Mouse (Mus musculus): ENCODE measurements around the gene Zfp663.

The Zfp663 gene

GRCm38 (mm10) chr2:165368496-165368895 lies at the start of gene Zfp663:
Zfp663 (minus strand) TSS chr2:165368729.
- DNase-seq (ENCODE audit: low spot score in 2 of 2) = no peak

GRCm38 (mm10) chr2:165417291-165417690 lies 48.8 kb upstream of the Zfp663 start:
- peak; percentile 58 to 75 for DNase-seq (ENCODE audit: low spot score in 2 of 2)

GRCm38 (mm10) chr2:165415795-165416194 lies 47.3 kb upstream of the Zfp663 start:
- DNase-seq (ENCODE audit: low spot score in 2 of 2) = no peak

GRCm38 (mm10) chr2:165415141-165415721 lies 46.7 kb upstream of the Zfp663 start:
- no peak for DNase-seq (ENCODE audit: low spot score in 2 of 2)

- DNase-seq (ENCODE audit: low spot score in 2 of 2) = no peak
Observed at GRCm38 (mm10) chr2:165414321-165414720, 45.8 kb upstream of the Zfp663 start.

- no peak for DNase-seq (ENCODE audit: low spot score in 2 of 2)
Observed at GRCm38 (mm10) chr2:165413884-165414283, 45.4 kb upstream of the Zfp663 start.

GRCm38 (mm10) chr2:165407700-165408301 lies 39.3 kb upstream of the Zfp663 start:
- peak; percentile 73 to 83 for DNase-seq (ENCODE audit: low spot score in 2 of 2)

- DNase-seq (ENCODE audit: low spot score in 2 of 2) = peak; percentile 69 to 79
Observed at GRCm38 (mm10) chr2:165405351-165405750, 36.8 kb upstream of the Zfp663 start.

- no peak for DNase-seq (ENCODE audit: low spot score in 2 of 2)
Observed at GRCm38 (mm10) chr2:165404951-165405350, 36.4 kb upstream of the Zfp663 start.

GRCm38 (mm10) chr2:165398164-165398785 lies 29.7 kb upstream of the Zfp663 start:
- no peak for DNase-seq (ENCODE audit: low spot score in 2 of 2)

- DNase-seq (ENCODE audit: low spot score in 2 of 2) = no peak
Observed at GRCm38 (mm10) chr2:165397502-165398163, 29.1 kb upstream of the Zfp663 start.

- DNase-seq (ENCODE audit: low spot score in 2 of 2) = no peak
Observed at GRCm38 (mm10) chr2:165396831-165397501, 28.4 kb upstream of the Zfp663 start.

GRCm38 (mm10) chr2:165392156-165392555 lies 23.6 kb upstream of the Zfp663 start:
- DNase-seq (ENCODE audit: low spot score in 2 of 2) = peak in 1 of 2 experiments; percentile 24

GRCm38 (mm10) chr2:165391561-165391960 lies 23.0 kb upstream of the Zfp663 start:
- peak; percentile 52 to 67 for DNase-seq (ENCODE audit: low spot score in 2 of 2)

- DNase-seq (ENCODE audit: low spot score in 2 of 2) = no peak
Observed at GRCm38 (mm10) chr2:165389299-165389952, 20.9 kb upstream of the Zfp663 start.

GRCm38 (mm10) chr2:165387844-165388495 lies 19.4 kb upstream of the Zfp663 start, which contains the start of gene Zfp334:
Zfp334 (minus strand) TSS chr2:165388259.
- DNase-seq (ENCODE audit: low spot score in 2 of 2) = peak; percentile 97 to 98

- no peak for DNase-seq (ENCODE audit: low spot score in 2 of 2)
Observed at GRCm38 (mm10) chr2:165387370-165387769, 18.8 kb upstream of the Zfp663 start.

- DNase-seq (ENCODE audit: low spot score in 2 of 2) = no peak
Observed at GRCm38 (mm10) chr2:165380050-165380449, 11.5 kb upstream of the Zfp663 start.

- DNase-seq (ENCODE audit: low spot score in 2 of 2) = no peak
Observed at GRCm38 (mm10) chr2:165376001-165376400, 7.5 kb upstream of the Zfp663 start.

- DNase-seq (ENCODE audit: low spot score in 2 of 2) = no peak
Observed at GRCm38 (mm10) chr2:165375478-165375877, 6.9 kb upstream of the Zfp663 start.

GRCm38 (mm10) chr2:165371066-165371465 lies 2.5 kb upstream of the Zfp663 start:
- peak in 1 of 2 experiments; percentile 54 for DNase-seq (ENCODE audit: low spot score in 2 of 2)

Measured in right cerebral cortex, adult 2 months (tissue).